Mouse (Mus musculus) olfactory bulb, adult 2 months (tissue): ENCODE data around the gene Gcnt3. TPM values are rescaled to one million over a fixed set of nuclear protein-coding genes. Genes with fewer than 3 reads are reported as not detected.

Source experiments
- H3K27ac ChIP-seq: fragments of 200-500 bp; 2 replicates; pipeline ENCODE4 v1.5.1; 2012; ENCODE audit warnings: low read depth, low read length; ENCODE audit not compliant: insufficient read depth
- H3K4me1 ChIP-seq: fragments of 200-500 bp; 2 replicates; pipeline ENCODE4 v1.6.1; 2012; ENCODE audit warnings: low read length; ENCODE audit not compliant: control insufficient read depth, insufficient read depth
- H3K4me3 ChIP-seq: fragments of 200-500 bp; 2 replicates; pipeline ENCODE4 v1.5.1; 2012; ENCODE audit warnings: mild to moderate bottlenecking, low read depth, low read length, moderate library complexity; ENCODE audit not compliant: insufficient read depth
- CTCF ChIP-seq: fragments of 200-500 bp; IDR thresholded peaks from 2 replicates; pipeline ENCODE4 v1.5.1; 2012; ENCODE audit warnings: low read depth, mild to moderate bottlenecking, low read length, moderate library complexity; ENCODE audit not compliant: insufficient read depth
- POLR2A ChIP-seq: fragments of 200-500 bp; IDR thresholded peaks from 2 replicates; pipeline ENCODE4 v1.6.1; 2012; ENCODE audit warnings: mild to moderate bottlenecking, low read depth, low read length, moderate library complexity; ENCODE audit not compliant: insufficient read depth
- WGBS: fragments of 180-500 bp; shearing (Covaris S2); methylation state at CpG from one replicate; pipeline ENCODE4 v1.1.7; 2018; 5-methylcytosine and 5-hydroxymethylcytosine counted together
- polyA plus RNA-seq: library from polyadenylated mRNA; stranded (reverse); fragments of >200 nt; gene quantifications from 2 replicates; pipeline ENCODE4 v1.2.4, GENCODE M21; 2012; ENCODE audit warnings: low replicate concordance; ENCODE audit not compliant: missing spikeins, insufficient read depth, insufficient read length

Gcnt3 gene
- polyA plus RNA-seq, 1 experiment, result not detected

DNA sequence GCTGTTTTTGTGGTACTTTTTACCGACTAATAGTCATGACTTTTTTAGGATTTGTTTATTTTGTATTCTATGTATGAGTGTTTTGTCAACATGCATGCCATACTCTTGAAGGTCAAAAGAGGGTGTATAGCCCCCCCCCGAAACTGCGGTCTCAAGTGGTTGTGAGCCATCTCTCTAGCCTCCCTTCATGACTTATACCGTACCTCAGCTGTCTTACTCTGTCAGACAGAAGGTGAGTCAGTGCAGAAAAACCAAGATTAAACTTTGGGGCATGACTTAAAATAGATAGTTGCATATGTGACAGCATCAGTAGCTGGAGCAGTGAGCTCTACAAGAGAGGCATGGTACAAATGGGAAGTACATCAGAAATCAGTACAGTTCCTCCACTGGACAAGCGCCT, 43.3 kb downstream of the Gcnt3 start:
- TF ChIP-seq POLR2A, result no peak
- WGBS, result 84% methylated on average over 5 of the region's 5 CpGs
- Histone ChIP-seq H3K4me1 (peaks cover 5% of the 10 kb centered on the region; the same call in 1 of the 2 replicates), H3K27ac (no peak overlapping the region), H3K4me3 (no peak overlapping the region)

DNA sequence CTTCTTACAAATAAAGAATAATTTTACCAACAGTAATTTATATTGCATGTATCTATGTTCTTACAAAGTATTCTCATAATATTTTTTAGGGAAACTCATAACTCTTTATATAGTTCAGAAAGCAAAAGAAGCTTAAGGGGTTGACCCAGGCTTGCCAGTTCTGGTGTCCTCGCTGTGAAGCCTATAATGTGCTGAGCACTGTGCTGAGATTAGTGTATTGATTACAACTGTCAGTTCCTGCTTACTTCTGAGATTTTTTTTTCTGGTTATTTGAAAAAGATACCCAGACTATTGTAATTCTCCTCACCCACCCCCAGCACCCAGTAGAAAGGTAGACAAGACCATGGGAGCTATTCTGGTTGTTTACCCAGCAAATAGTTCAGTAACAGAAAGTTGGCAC, 44.4 kb downstream of the Gcnt3 start:
- WGBS, result 81% methylated on average over 1 of the region's 1 CpGs
- Histone ChIP-seq H3K27ac (no peak overlapping the region), H3K4me3 (no peak overlapping the region), H3K4me1 (peaks cover 5% of the 10 kb centered on the region; the same call in 1 of the 2 replicates)
- no peak for TF ChIP-seq CTCF
- no peak for TF ChIP-seq POLR2A

DNA sequence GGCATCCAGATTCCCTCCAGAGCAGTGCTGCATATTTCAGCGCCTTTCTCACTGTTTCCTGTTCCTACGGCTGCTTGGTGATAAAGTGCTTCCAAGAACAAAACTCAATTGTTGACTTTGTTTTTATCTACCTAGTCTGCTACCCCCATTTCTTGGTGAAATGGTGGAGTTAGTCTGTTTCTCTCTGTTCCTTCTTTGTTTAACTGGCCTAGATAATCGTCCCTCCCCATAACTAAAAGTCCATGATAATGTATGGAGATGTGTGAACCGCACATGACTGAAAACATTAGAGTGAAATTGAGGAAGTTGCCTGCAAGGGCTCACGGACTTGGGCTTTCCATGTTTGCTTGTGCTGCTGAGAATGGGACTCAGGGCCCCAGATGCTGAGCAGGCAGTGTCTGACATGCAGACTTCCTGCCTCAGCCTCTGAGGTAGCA, 45.0 kb downstream of the Gcnt3 start:
- H3K4me1 ChIP-seq, result peaks cover 5% of the 10 kb centered on the region; the same call in 1 of the 2 replicates
- no peak for TF ChIP-seq CTCF
- TF ChIP-seq POLR2A, result no peak
- H3K4me3 ChIP-seq, result no peak overlapping the region
- 80% methylated on average over 5 of the region's 5 CpGs for WGBS
- H3K27ac ChIP-seq, result no peak overlapping the region

DNA sequence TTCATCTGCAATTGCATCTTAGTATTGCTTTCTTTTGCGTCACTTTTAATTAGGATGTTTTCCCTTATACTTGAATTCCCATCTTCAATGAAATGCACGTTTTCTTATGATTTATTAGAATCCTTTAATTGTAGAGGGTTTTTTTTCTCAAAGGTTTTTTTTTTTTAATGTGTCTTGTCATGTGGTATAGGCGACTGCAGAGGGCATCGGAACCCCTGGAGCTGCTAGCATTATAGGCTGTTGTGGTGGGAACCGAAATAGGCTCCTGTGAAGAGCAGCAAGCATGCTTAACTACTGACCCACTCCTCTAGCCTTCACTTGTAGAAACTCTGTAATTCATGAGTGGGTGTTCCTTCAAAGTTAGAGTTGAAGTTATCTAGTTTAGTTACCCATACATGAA, 47.5 kb downstream of the Gcnt3 start:
- Histone ChIP-seq H3K4me3 (no peak overlapping the region), H3K4me1 (peaks cover 5% of the 10 kb centered on the region; the same call in 1 of the 2 replicates), H3K27ac (no peak overlapping the region)
- 6% methylated on average over 5 of the region's 5 CpGs for WGBS
- no peak for TF ChIP-seq CTCF
- no peak for TF ChIP-seq POLR2A

DNA sequence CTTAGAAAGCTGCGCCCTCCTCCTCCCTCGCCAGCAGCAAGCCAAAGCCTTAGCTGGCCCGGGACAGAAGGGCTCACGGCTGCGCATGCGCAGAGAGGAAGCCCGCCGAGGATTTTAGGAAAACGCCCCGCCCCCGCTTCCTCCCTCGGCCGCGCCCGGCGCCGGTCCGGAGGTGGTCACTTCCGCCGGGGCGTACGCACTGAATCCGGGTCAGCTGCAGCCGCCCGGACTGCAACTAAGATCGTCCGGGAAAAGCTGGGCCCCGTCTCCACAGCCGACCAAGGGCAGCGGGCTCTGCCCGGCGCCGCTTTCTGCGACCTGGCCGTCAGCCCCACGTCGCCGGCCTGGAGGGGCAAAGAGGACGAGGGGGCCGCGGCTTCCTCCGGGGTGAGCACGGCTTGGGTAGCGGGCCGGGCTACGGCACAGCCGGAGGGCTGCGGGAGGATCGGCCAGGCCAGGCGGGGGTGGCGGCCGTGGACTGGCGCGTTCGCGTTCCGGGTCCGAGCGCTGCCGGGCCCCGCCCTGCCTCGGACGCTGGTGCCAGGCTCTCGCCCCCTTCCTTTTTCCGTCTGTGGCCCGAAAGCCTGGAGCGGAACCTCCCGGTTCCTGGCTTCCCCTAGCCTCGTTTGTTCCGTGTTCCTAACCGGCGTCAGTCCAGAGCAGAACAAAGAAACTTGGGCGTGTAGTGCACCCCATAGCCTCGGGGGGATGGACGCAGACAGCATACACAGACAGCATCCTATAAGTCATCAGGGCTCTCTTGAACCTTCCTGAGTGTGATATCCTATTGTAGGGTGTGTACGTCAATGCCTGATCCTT, 48.4 kb downstream of the Gcnt3 start, which contains the start of gene Bnip2:
Bnip2 (plus strand) TSS at position 164 of the 819 bp plus-strand sequence.
- Histone ChIP-seq H3K4me1 (0 out of 2 replicates have a peak, but pooled peaks cover 2% of the 10 kb centered on the region), H3K4me3 (peak within 1 kb of the TSS; percentile 93), H3K27ac (peak within 1 kb of the TSS; percentile 68)
- TF ChIP-seq CTCF (no peak), POLR2A (peak; percentile 61; the same call in 1 of the 2 replicates)
- WGBS, result under 1% methylated on average over 75 of the region's 76 CpGs

DNA sequence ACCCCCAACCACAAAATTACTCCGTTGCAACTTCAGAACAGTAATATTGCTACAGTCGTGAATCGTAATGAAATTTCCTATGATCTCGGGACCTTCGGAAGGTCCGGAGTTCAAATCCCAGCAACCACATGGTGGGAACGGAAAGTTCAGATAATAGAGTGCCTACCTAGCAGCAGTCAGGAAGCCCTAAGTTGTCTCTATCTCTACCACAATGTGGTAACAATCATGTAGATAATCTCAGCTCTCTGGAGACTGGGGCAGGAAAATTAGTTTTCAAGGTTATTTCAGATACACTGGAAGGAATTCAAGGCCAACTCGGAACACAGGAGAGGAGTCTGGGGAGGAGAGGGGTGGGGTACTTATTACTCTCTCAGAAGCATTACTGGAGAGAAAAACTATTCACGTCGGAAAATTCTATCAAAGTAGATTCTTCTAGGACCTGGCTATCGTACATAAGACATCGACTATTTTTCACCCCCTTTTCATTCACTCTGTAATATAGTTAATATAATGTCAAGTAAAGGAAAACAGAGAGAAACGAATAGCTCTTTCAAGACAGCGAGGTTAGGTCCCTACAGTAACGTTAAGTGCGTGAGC, 49.1 kb downstream of the Gcnt3 start:
- Histone ChIP-seq H3K4me3 (peak overlapping the region; percentile 93), H3K4me1 (0 out of 2 replicates have a peak, but pooled peaks cover 2% of the 10 kb centered on the region), H3K27ac (no peak overlapping the region; the same call in 1 of the 2 replicates)
- WGBS, result 37% methylated on average over 16 of the region's 16 CpGs
- no peak for TF ChIP-seq CTCF

DNA sequence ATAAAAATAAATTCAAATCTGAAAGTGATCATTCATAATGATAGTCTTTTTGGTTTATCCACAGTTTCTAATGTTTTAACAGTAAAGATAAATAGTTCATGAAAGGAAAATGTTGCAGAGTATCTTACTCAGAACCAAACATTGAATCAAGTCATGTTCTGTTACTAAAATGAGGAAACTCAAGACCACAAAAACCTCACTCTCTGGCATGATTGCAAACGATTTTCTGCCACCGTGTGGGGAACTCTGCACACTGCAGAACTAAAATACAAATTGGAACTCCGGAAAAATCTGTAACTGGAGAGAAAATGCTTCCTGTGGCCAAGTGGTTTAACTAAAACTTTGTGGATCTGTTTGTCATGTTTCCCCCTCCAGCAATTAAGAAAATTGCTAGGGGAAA, 50.3 kb downstream of the Gcnt3 start:
- H3K4me1 ChIP-seq, result no peaks in the 10 kb centered on the region
- no peak overlapping the region for H3K4me3 ChIP-seq
- H3K27ac ChIP-seq, result no peak overlapping the region
- 0% methylated on average over 3 of the region's 3 CpGs for WGBS
- TF ChIP-seq POLR2A, result no peak
- TF ChIP-seq CTCF, result no peak

DNA sequence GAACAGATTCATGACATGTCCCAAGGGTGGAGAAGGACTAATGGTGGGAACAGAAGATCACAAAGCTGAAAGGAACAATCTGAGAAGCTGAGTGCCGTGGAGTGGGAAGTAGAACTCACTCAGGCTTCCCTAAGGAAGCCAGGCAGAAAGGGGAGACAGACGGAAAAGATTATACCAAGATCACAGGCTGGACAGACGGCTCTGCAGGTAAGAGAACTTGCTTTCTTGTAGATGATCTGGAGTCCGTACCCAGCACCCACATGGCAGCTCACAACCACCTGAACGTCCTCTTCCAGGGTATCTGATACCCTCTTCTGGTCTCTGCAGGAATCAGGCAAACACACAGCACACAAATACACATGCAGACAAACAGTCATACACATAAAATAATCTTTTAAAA, 51.3 kb downstream of the Gcnt3 start:
- Histone ChIP-seq H3K27ac (no peak overlapping the region), H3K4me3 (no peak overlapping the region), H3K4me1 (no peaks in the 10 kb centered on the region)
- no peak for TF ChIP-seq POLR2A
- TF ChIP-seq CTCF, result no peak
- WGBS, result 92% methylated on average over 5 of the region's 5 CpGs

DNA sequence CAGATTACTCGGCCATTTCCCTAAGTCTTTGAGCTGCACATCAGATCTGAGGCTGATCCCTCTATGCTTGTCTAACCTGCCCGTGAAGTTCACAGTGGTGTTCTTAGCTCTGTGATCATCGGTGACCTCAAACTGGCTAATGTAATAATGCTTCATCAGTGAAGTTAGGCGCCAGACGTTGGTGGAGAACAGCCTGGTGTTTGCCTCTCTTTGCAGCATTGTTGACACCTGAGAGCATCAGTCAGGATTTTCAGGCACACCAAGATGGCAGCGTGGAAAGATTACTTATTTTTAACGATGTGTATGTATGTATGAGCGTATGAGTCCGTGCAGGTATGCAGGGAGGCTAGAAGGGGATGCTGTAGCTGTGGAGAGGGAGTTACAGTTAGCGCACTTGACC, 51.8 kb downstream of the Gcnt3 start:
- 86% methylated on average over 10 of the region's 10 CpGs for WGBS
- H3K4me1 ChIP-seq, result no peaks in the 10 kb centered on the region
- no peak overlapping the region for H3K4me3 ChIP-seq
- TF ChIP-seq POLR2A, result no peak
- no peak for TF ChIP-seq CTCF
- H3K27ac ChIP-seq, result no peak overlapping the region
